Mouse (Mus musculus): Measurements from ENCODE around the gene Flrt1. TPM values are rescaled to one million over a fixed set of nuclear protein-coding genes. Genes with fewer than 3 reads are reported as not detected.

The Flrt1 gene
- total and polyA plus RNA-seq, 3 experiments, result 0.84 to 1.2 (median 1.1) TPM

DNA sequence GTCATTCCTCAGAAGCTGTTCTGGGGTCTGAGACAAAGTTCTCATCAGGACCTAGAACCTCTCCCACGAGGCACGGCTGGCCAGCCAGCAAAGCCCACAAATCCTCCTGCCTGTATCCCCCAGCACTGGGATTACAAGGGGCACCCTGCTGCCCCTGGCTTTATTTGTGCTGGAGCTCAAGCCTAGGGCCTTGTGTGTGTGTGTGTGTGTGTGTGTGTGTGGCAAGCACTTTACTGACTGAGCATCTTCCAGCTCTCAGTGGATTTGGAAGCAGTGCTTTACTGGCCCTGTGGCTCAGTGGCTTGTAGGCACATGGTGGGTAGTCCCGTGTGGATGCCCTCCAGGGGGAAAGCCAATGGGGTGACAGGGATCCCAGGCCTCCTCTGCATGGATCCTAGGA lies 7.1 kb upstream of the Flrt1 start:
- Histone ChIP-seq H3K4me1 (ENCODE audit: control insufficient read depth, insufficient read depth, low read length) (no peaks in the 10 kb centered on the region), H3K27ac (no peak overlapping the region), H3K4me3 (no peak overlapping the region), H3K27me3 (ENCODE audit: control insufficient read depth, insufficient read depth, low read length) (no peaks in the 10 kb centered on the region), H3K79me2 (replicated peaks; ENCODE audit: control insufficient read depth, insufficient read depth, low read length) (no peaks in the 10 kb centered on the region), H3K36me3 (ENCODE audit: control insufficient read depth, insufficient read depth, low read length) (no peaks in the 10 kb centered on the region), H3K9ac (ENCODE audit: low read depth, low read length) (no peak overlapping the region)
- WGBS, result 80% methylated on average over 3 of the region's 3 CpGs
- TF ChIP-seq POLR2A (IDR thresholded peaks at IDR 0.05; ENCODE audit: insufficient read depth, low read depth, low read length) (no peak), EP300 (IDR thresholded peaks at IDR 0.05; ENCODE audit: insufficient read depth, low read depth, low read length) (no peak), CTCF (IDR thresholded peaks at IDR 0.05) (no peak)
- intact Hi-C loops (cut with DNase I), result loop anchor here (5.0 kb wide), 1 partner anchor 40 kb away; no protein-coding TSS in a partner anchor
- DNase-seq, result no peak

GRCm38 (mm10) chr19:7111710-7112109 lies 6.2 kb upstream of the Flrt1 start:
- Histone ChIP-seq H3K4me3 (no peak overlapping the region), H3K27ac (no peak overlapping the region), H3K79me2 (replicated peaks; ENCODE audit: control insufficient read depth, insufficient read depth, low read length) (no peaks in the 10 kb centered on the region), H3K27me3 (ENCODE audit: control insufficient read depth, insufficient read depth, low read length) (no peaks in the 10 kb centered on the region), H3K9ac (ENCODE audit: low read depth, low read length) (no peak overlapping the region), H3K36me3 (ENCODE audit: control insufficient read depth, insufficient read depth, low read length) (no peaks in the 10 kb centered on the region), H3K4me1 (ENCODE audit: control insufficient read depth, insufficient read depth, low read length) (no peaks in the 10 kb centered on the region)
- intact Hi-C loops (cut with DNase I), result loop anchor here (5.0 kb wide), 1 partner anchor 41 kb away; no protein-coding TSS in a partner anchor
- no peak for DNase-seq
- WGBS, result 91% methylated on average over 4 of the region's 4 CpGs
- TF ChIP-seq CTCF (IDR thresholded peaks at IDR 0.05), result no peak
- no peak for TF ChIP-seq EP300 (IDR thresholded peaks at IDR 0.05; ENCODE audit: insufficient read depth, low read depth, low read length)
- no peak for TF ChIP-seq POLR2A (IDR thresholded peaks at IDR 0.05; ENCODE audit: insufficient read depth, low read depth, low read length)

GRCm38 (mm10) chr19:7111309-7111708 lies 5.8 kb upstream of the Flrt1 start:
- intact Hi-C loops (cut with DNase I), result loop anchor here (5.0 kb wide), 1 partner anchor 41 kb away; no protein-coding TSS in a partner anchor
- Histone ChIP-seq H3K36me3 (ENCODE audit: control insufficient read depth, insufficient read depth, low read length) (no peaks in the 10 kb centered on the region), H3K27ac (no peak overlapping the region), H3K79me2 (replicated peaks; ENCODE audit: control insufficient read depth, insufficient read depth, low read length) (no peaks in the 10 kb centered on the region), H3K27me3 (ENCODE audit: control insufficient read depth, insufficient read depth, low read length) (no peaks in the 10 kb centered on the region), H3K9ac (ENCODE audit: low read depth, low read length) (no peak overlapping the region), H3K4me3 (no peak overlapping the region), H3K4me1 (ENCODE audit: control insufficient read depth, insufficient read depth, low read length) (no peaks in the 10 kb centered on the region)
- TF ChIP-seq POLR2A (IDR thresholded peaks at IDR 0.05; ENCODE audit: insufficient read depth, low read depth, low read length), result no peak
- TF ChIP-seq CTCF (IDR thresholded peaks at IDR 0.05), result no peak
- TF ChIP-seq EP300 (IDR thresholded peaks at IDR 0.05; ENCODE audit: insufficient read depth, low read depth, low read length), result no peak
- DNase-seq, result no peak
- WGBS, result 75% methylated on average over 6 of the region's 6 CpGs

- no peaks in the 10 kb centered on the region for H3K4me1 ChIP-seq (ENCODE audit: control insufficient read depth, insufficient read depth, low read length)
- H3K36me3 ChIP-seq (ENCODE audit: control insufficient read depth, insufficient read depth, low read length), result no peaks in the 10 kb centered on the region
- WGBS, result 55% methylated on average over 6 of the region's 6 CpGs
- no peak for DNase-seq
- TF ChIP-seq POLR2A (IDR thresholded peaks at IDR 0.05; ENCODE audit: insufficient read depth, low read depth, low read length) (no peak), EP300 (IDR thresholded peaks at IDR 0.05; ENCODE audit: insufficient read depth, low read depth, low read length) (no peak), CTCF (IDR thresholded peaks at IDR 0.05) (no peak)
- intact Hi-C loops (cut with DNase I), result loop anchor here (5.0 kb wide), 1 partner anchor 41 kb away; no protein-coding TSS in a partner anchor
- H3K9ac ChIP-seq (ENCODE audit: low read depth, low read length), result no peak overlapping the region
- no peaks in the 10 kb centered on the region for H3K79me2 ChIP-seq (replicated peaks; ENCODE audit: control insufficient read depth, insufficient read depth, low read length)
- no peak overlapping the region for H3K27ac ChIP-seq
- no peak overlapping the region for H3K4me3 ChIP-seq
- H3K27me3 ChIP-seq (ENCODE audit: control insufficient read depth, insufficient read depth, low read length), result no peaks in the 10 kb centered on the region
Observed at GRCm38 (mm10) chr19:7110875-7111274, 5.3 kb upstream of the Flrt1 start.

DNA sequence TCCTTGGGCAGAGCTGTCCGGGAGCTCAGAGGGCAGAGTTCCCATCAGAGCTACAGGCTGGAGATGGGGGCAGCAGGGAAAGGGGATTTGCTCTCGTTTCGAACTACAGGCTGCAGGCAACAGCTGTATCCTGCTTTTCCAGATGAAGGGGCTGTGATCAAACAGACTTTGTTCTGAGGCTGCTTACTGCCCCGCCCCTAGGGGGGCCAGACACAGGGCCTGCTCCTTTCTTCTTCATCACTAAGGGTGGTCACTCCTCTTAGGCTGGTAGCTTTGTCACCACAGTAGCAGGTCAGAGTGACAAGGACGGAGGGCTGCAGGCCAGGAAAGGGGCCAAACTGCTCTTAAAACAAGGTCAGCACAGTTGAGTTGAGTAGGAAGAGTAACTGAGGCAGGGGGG lies 4.6 kb upstream of the Flrt1 start:
- Histone ChIP-seq H3K27me3 (ENCODE audit: control insufficient read depth, insufficient read depth, low read length) (no peaks in the 10 kb centered on the region), H3K9ac (ENCODE audit: low read depth, low read length) (no peak overlapping the region), H3K79me2 (replicated peaks; ENCODE audit: control insufficient read depth, insufficient read depth, low read length) (no peaks in the 10 kb centered on the region), H3K36me3 (ENCODE audit: control insufficient read depth, insufficient read depth, low read length) (no peaks in the 10 kb centered on the region), H3K4me3 (no peak overlapping the region), H3K27ac (no peak overlapping the region), H3K4me1 (ENCODE audit: control insufficient read depth, insufficient read depth, low read length) (no peaks in the 10 kb centered on the region)
- no peak for TF ChIP-seq EP300 (IDR thresholded peaks at IDR 0.05; ENCODE audit: insufficient read depth, low read depth, low read length)
- TF ChIP-seq POLR2A (IDR thresholded peaks at IDR 0.05; ENCODE audit: insufficient read depth, low read depth, low read length), result no peak
- WGBS, result 61% methylated on average over 5 of the region's 5 CpGs
- intact Hi-C loops (cut with DNase I), result loop anchor here (5.0 kb wide), 1 partner anchor 42 kb away; no protein-coding TSS in a partner anchor
- no peak for DNase-seq

GRCm38 (mm10) chr19:7108114-7108905 lies 2.8 kb upstream of the Flrt1 start:
- no peaks in the 10 kb centered on the region; the same call in 1 of the 2 replicates for H3K4me1 ChIP-seq (ENCODE audit: control insufficient read depth, insufficient read depth, low read length)
- H3K27me3 ChIP-seq (ENCODE audit: control insufficient read depth, insufficient read depth, low read length), result no peaks in the 10 kb centered on the region
- H3K27ac ChIP-seq, result no peak overlapping the region
- H3K79me2 ChIP-seq (replicated peaks; ENCODE audit: control insufficient read depth, insufficient read depth, low read length), result no peaks in the 10 kb centered on the region
- peak in 1 of 2 experiments; percentile 46 for DNase-seq
- no peak overlapping the region for H3K4me3 ChIP-seq
- H3K9ac ChIP-seq (ENCODE audit: low read depth, low read length), result no peak overlapping the region
- 48% methylated on average over 6 of the region's 6 CpGs for WGBS
- TF ChIP-seq POLR2A (IDR thresholded peaks at IDR 0.05; ENCODE audit: insufficient read depth, low read depth, low read length) (no peak), CTCF (IDR thresholded peaks at IDR 0.05) (peak; percentile 43)
- no peaks in the 10 kb centered on the region for H3K36me3 ChIP-seq (ENCODE audit: control insufficient read depth, insufficient read depth, low read length)
- intact Hi-C loops (cut with DNase I), result no loop called here
